Mouse (Mus musculus) kidney, adult 8-10 months (tissue): ENCODE measurements around the gene Gjc2.

Source experiments
- DNase-seq, 2 experiments: peaks; one replicate each; pipeline ENCODE4 v3.0.0; 2022

The Gjc2 gene

GRCm38 (mm10) chr11:59155900-59156299 lies 27.1 kb downstream of the Gjc2 start:
- DNase-seq: no peak

- no peak for DNase-seq
These were observed 28.8 kb downstream of the Gjc2 start for GRCm38 (mm10) chr11:59154220-59154619.

GRCm38 (mm10) chr11:59151729-59152128 lies 31.3 kb downstream of the Gjc2 start:
- no peak for DNase-seq

GRCm38 (mm10) chr11:59149302-59149701 lies 33.7 kb downstream of the Gjc2 start:
- no peak for DNase-seq

- DNase-seq: no peak
These were observed 40.1 kb downstream of the Gjc2 start for GRCm38 (mm10) chr11:59142962-59143361.

GRCm38 (mm10) chr11:59141772-59142370 lies 41.1 kb downstream of the Gjc2 start:
- no peak for DNase-seq

GRCm38 (mm10) chr11:59138537-59139486 lies 44.2 kb downstream of the Gjc2 start:
- no peak for DNase-seq

GRCm38 (mm10) chr11:59136994-59137706 lies 45.9 kb downstream of the Gjc2 start:
- no peak for DNase-seq

- no peak for DNase-seq
These were observed 47.0 kb downstream of the Gjc2 start, which contains the start of gene Obscn for GRCm38 (mm10) chr11:59135904-59136452. Obscn (minus strand) TSS chr11:59136402.

- no peak for DNase-seq
These were observed 47.8 kb downstream of the Gjc2 start for GRCm38 (mm10) chr11:59135051-59135820.

GRCm38 (mm10) chr11:59134373-59134997 lies 48.5 kb downstream of the Gjc2 start:
- DNase-seq: no peak

- DNase-seq: no peak
These were observed 50.9 kb downstream of the Gjc2 start for GRCm38 (mm10) chr11:59132065-59132464.

GRCm38 (mm10) chr11:59131348-59131919 lies 51.6 kb downstream of the Gjc2 start:
- no peak for DNase-seq

GRCm38 (mm10) chr11:59130782-59131181 lies 52.2 kb downstream of the Gjc2 start:
- no peak for DNase-seq
